17 mouse cellular contexts compared by ENCODE assay signal in the genomic region with DNA sequence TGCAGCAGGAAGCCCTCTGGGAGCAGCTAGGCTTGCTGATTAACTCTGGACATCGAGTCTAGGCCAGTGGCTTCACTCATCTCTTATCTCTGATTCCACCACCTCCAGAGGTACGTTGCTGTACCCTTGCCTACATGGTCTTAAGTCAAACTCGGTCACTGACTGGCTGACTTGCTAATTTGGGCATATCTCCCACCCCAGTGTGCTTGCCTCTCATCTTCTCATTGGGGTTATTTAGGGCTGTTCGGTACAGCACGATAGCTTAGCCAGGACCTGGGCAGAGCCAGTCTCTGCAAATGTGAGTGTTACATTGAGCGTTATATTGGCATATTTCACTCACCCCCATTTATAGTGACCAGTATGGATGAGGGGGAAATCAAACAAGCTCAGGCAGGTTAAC. TPM values are rescaled to one million over a fixed set of nuclear protein-coding genes. Genes with fewer than 3 reads are reported as not detected.
DNase-seq lines count a peak whose midpoint lies in the region; ATAC-seq and TF ChIP-seq lines count a peak whose summit lies in the region.
"Had no signal": no experiment of that assay in that cellular context is flagged by ENCODE, and none has a peak within 500 bp of the region (broad histone marks: within the 10 kb centered on the region; RNA-seq: fewer than 3 reads in every experiment).

No protein-coding gene starts in this region.

- peaks cover 17% of the 10 kb centered on the region for H3K4me1 ChIP-seq in embryonic facial prominence, embryonic 10.5 days
- H3K4me1 ChIP-seq in forebrain, embryonic 14.5 days (ENCODE audit: control insufficient read depth, insufficient read depth, low read length): peaks cover 11% of the 10 kb centered on the region
- H3K4me1 ChIP-seq in hindbrain, embryonic 15.5 days (replicated peaks): peaks cover 16% of the 10 kb centered on the region
- peaks cover 20% of the 10 kb centered on the region for H3K4me1 ChIP-seq in midbrain, embryonic 16.5 days (ENCODE audit: control insufficient read depth, insufficient read depth, low read length)
- H3K4me1 ChIP-seq in liver, postnatal 0 days (ENCODE audit: insufficient read depth): no peaks in the 10 kb centered on the region
- H3K4me1 ChIP-seq: lung, embryonic 15.5 days had no signal

- no peaks in the 10 kb centered on the region for H3K36me3 ChIP-seq in embryonic facial prominence, embryonic 10.5 days (replicated peaks)
- H3K36me3 ChIP-seq in forebrain, embryonic 14.5 days (ENCODE audit: control insufficient read depth, insufficient read depth, low read length): no peaks in the 10 kb centered on the region
- H3K36me3 ChIP-seq in hindbrain, embryonic 15.5 days: no peaks in the 10 kb centered on the region
- H3K36me3 ChIP-seq in midbrain, embryonic 16.5 days (ENCODE audit: control insufficient read depth, insufficient read depth, low read length): no peaks in the 10 kb centered on the region
- H3K36me3 ChIP-seq in liver, postnatal 0 days (replicated peaks; ENCODE audit: insufficient read depth, low read length): no peaks in the 10 kb centered on the region
- H3K36me3 ChIP-seq: G1E; lung, embryonic 15.5 days had no signal

- no peak for TF ChIP-seq CTCF in liver, postnatal 0 days (IDR thresholded peaks at IDR 0.05; ENCODE audit: low read depth)

- peak overlapping the region; percentile 7 for H3K9ac ChIP-seq in forebrain, embryonic 14.5 days (ENCODE audit: low read length)
- no peak overlapping the region for H3K9ac ChIP-seq in hindbrain, embryonic 15.5 days
- peak overlapping the region; percentile 26; the same call in 1 of the 2 replicates for H3K9ac ChIP-seq in midbrain, embryonic 16.5 days (ENCODE audit: low read depth, low read length)
- H3K9ac ChIP-seq in liver, postnatal 0 days (replicated peaks): no peak overlapping the region
- H3K9ac ChIP-seq: lung, embryonic 15.5 days had no signal

- H3K4me2 ChIP-seq in forebrain, embryonic 14.5 days (ENCODE audit: low read length): no peak overlapping the region
- peak overlapping the region; percentile 49; the same call in 1 of the 2 replicates for H3K4me2 ChIP-seq in hindbrain, embryonic 15.5 days
- peak overlapping the region; percentile 47 for H3K4me2 ChIP-seq in midbrain, embryonic 16.5 days (ENCODE audit: low read length)
- no peak overlapping the region for H3K4me2 ChIP-seq in liver, postnatal 0 days (ENCODE audit: low read depth, low read length)

- no peak for DNase-seq in embryonic facial prominence, embryonic 10.5 days (ENCODE audit: low spot score)
- DNase-seq in forebrain, embryonic 14.5 days (ENCODE audit: low spot score): no peak
- no peak for DNase-seq in cerebellum, postnatal 36 days
- DNase-seq in adrenal gland, postnatal 36 days: no peak
- no peak for DNase-seq in liver, postnatal 0 days
- DNase-seq: adrenal gland, adult 2 months; kidney, adult 2 months; kidney, postnatal 25 days had no signal

- H3K4me3 ChIP-seq in embryonic facial prominence, embryonic 10.5 days: no peak overlapping the region
- no peak overlapping the region for H3K4me3 ChIP-seq in forebrain, embryonic 14.5 days (ENCODE audit: low read depth, low read length)
- no peak overlapping the region for H3K4me3 ChIP-seq in hindbrain, embryonic 15.5 days
- no peak overlapping the region for H3K4me3 ChIP-seq in midbrain, embryonic 16.5 days (ENCODE audit: low read depth, low read length)
- H3K4me3 ChIP-seq in liver, postnatal 0 days (ENCODE audit: low read depth, low read length): no peak overlapping the region
- H3K4me3 ChIP-seq: lung, embryonic 15.5 days; myocyte had no signal

- H3K27ac ChIP-seq in embryonic facial prominence, embryonic 10.5 days (replicated peaks): 0 out of 2 replicates have a peak overlapping the region, but pooled peaks have one; percentile 55
- peak overlapping the region; percentile 52; the same call in 1 of the 2 replicates for H3K27ac ChIP-seq in forebrain, embryonic 14.5 days (ENCODE audit: low read depth, low read length)
- peak overlapping the region; percentile 69 for H3K27ac ChIP-seq in hindbrain, embryonic 15.5 days (replicated peaks)
- no peak overlapping the region; the same call in 1 of the 2 replicates for H3K27ac ChIP-seq in midbrain, embryonic 16.5 days (ENCODE audit: low read length)
- H3K27ac ChIP-seq in liver, postnatal 0 days (ENCODE audit: low read depth): no peak overlapping the region
- H3K27ac ChIP-seq: lung, embryonic 15.5 days had no signal

- whole genome bisulfite sequencing in embryonic facial prominence, embryonic 10.5 days: 65% methylated on average over 6 of the region's 6 CpGs
- WGBS in forebrain, embryonic 14.5 days: 60% methylated on average over 6 of the region's 6 CpGs
- 52% methylated on average over 6 of the region's 6 CpGs for WGBS in hindbrain, embryonic 15.5 days
- WGBS in midbrain, embryonic 16.5 days: 32% methylated on average over 6 of the region's 6 CpGs
- 61% methylated on average over 6 of the region's 6 CpGs for WGBS in liver, postnatal 0 days (ENCODE audit: insufficient replicate concordance)

- TF ChIP-seq EP300 in liver, postnatal 0 days (IDR thresholded peaks at IDR 0.05; ENCODE audit: low read depth): no peak

- ATAC-seq in forebrain, embryonic 14.5 days: 0 out of 2 replicates have a peak, but pooled peaks have one; percentile 32
- ATAC-seq in hindbrain, embryonic 15.5 days (ENCODE audit: low FRiP score, low read depth): 0 out of 2 replicates have a peak, but pooled peaks have one; percentile 3
- peak; percentile 42; the same call in 1 of the 2 replicates for ATAC-seq in midbrain, embryonic 16.5 days
- ATAC-seq in erythroid progenitor cell, adult 5-6 weeks (replicated peaks; ENCODE audit: low FRiP score, poor library complexity, severe bottlenecking): no peak
- ATAC-seq in liver, postnatal 0 days: no peak

- H3K9me3 ChIP-seq in embryonic facial prominence, embryonic 10.5 days: no peaks in the 10 kb centered on the region
- no peaks in the 10 kb centered on the region for H3K9me3 ChIP-seq in forebrain, embryonic 14.5 days (replicated peaks; ENCODE audit: control insufficient read depth, low read length)
- H3K9me3 ChIP-seq in hindbrain, embryonic 15.5 days: no peaks in the 10 kb centered on the region
- 0 out of 2 replicates have a peak, but pooled peaks cover 2% of the 10 kb centered on the region for H3K9me3 ChIP-seq in midbrain, embryonic 16.5 days (replicated peaks; ENCODE audit: control insufficient read depth, low read length, poor library complexity, severe bottlenecking)
- no peaks in the 10 kb centered on the region for H3K9me3 ChIP-seq in liver, postnatal 0 days (ENCODE audit: low read length)
- H3K9me3 ChIP-seq: G1E; lung, embryonic 15.5 days had no signal

- H3K27me3 ChIP-seq in embryonic facial prominence, embryonic 10.5 days (replicated peaks; ENCODE audit: low read depth, poor library complexity, severe bottlenecking): peaks cover 31% of the 10 kb centered on the region
- no peaks in the 10 kb centered on the region for H3K27me3 ChIP-seq in forebrain, embryonic 14.5 days (replicated peaks; ENCODE audit: control insufficient read depth, insufficient read depth, low read length)
- no peaks in the 10 kb centered on the region for H3K27me3 ChIP-seq in hindbrain, embryonic 15.5 days
- H3K27me3 ChIP-seq in midbrain, embryonic 16.5 days (ENCODE audit: control insufficient read depth, insufficient read depth, low read depth, low read length): no peaks in the 10 kb centered on the region
- H3K27me3 ChIP-seq in liver, postnatal 0 days (ENCODE audit: insufficient read depth, low read length): no peaks in the 10 kb centered on the region
- H3K27me3 ChIP-seq: lung, embryonic 15.5 days had no signal

RNA-seq across cellular contexts. Expression of a gene that starts 38.2 kb away (rescaled TPM):
- polyA plus RNA-seq in embryonic facial prominence, embryonic 10.5 days (2016; fragmentation: Nextera tagmentation; extraction: Ambion mirVana): 2.0 and 3.0 TPM in 2 replicates
- polyA plus RNA-seq in forebrain, embryonic 14.5 days (2014; fragmentation: Nextera tagmentation; extraction: Ambion mirVana): 0.30 and 0.32 TPM in 2 replicates
- polyA plus RNA-seq in hindbrain, embryonic 15.5 days (2015; fragmentation: Nextera tagmentation; extraction: Ambion mirVana): 1.3 and 1.4 TPM in 2 replicates
- polyA plus RNA-seq in midbrain, embryonic 16.5 days (2015; fragmentation: Nextera tagmentation; extraction: Ambion mirVana): 0.67 and 1.6 TPM in 2 replicates
- total RNA-seq in erythroid progenitor cell, adult 5-6 weeks (2015; ENCODE audit: low replicate concordance): not detected in 2 replicates
- not detected in 2 replicates for total RNA-seq in erythroid progenitor cell, adult 5-6 weeks (2017; ENCODE audit: low replicate concordance)
- under 1 TPM; 0.23 to 0.30 TPM for total RNA-seq in adrenal gland, postnatal 36 days (2021)
- polyA plus RNA-seq in liver, postnatal 0 days (2015; fragmentation: Nextera tagmentation; extraction: Ambion mirVana): 0.12 and 0.18 TPM in 2 replicates
- total RNA-seq: hematopoietic stem cell, adult 5-6 weeks had no signal
- polyA plus RNA-seq: G1E had no signal

RNA-seq across cellular contexts. Expression of a gene that starts 39.5 kb away (rescaled TPM):
- polyA plus RNA-seq in embryonic facial prominence, embryonic 10.5 days (2016; fragmentation: Nextera tagmentation; extraction: Ambion mirVana): 1.6 and 2.2 TPM in 2 replicates
- 0.17 TPM in 1 of 2 replicates, not detected in the other for polyA plus RNA-seq in forebrain, embryonic 14.5 days (2014; fragmentation: Nextera tagmentation; extraction: Ambion mirVana)
- 1.3 and 1.4 TPM in 2 replicates for polyA plus RNA-seq in hindbrain, embryonic 15.5 days (2015; fragmentation: Nextera tagmentation; extraction: Ambion mirVana)
- 0.85 and 1.2 TPM in 2 replicates for polyA plus RNA-seq in midbrain, embryonic 16.5 days (2015; fragmentation: Nextera tagmentation; extraction: Ambion mirVana)
- not detected in 2 replicates for total RNA-seq in erythroid progenitor cell, adult 5-6 weeks (2015; ENCODE audit: low replicate concordance)
- total RNA-seq in erythroid progenitor cell, adult 5-6 weeks (2017; ENCODE audit: low replicate concordance): not detected in 2 replicates
- total RNA-seq in adrenal gland, postnatal 36 days (2021): not detected
- 0.08 and 0.09 TPM in 2 replicates for polyA plus RNA-seq in liver, postnatal 0 days (2015; fragmentation: Nextera tagmentation; extraction: Ambion mirVana)
- total RNA-seq: adrenal gland, adult 2 months; G1E; hematopoietic stem cell, adult 5-6 weeks; liver, adult 2 months had no signal
- polyA plus RNA-seq: G1E; liver, adult 2 months; thymus, postnatal 0 days had no signal

Comparison
In these comparisons a context has a peak if more than half of its experiments do, and no peak if none do; other contexts are left out.
1. H3K27ac ChIP-seq: peak in embryonic facial prominence, embryonic 10.5 days (single experiment), forebrain, embryonic 14.5 days (single experiment) and hindbrain, embryonic 15.5 days (single experiment); none in midbrain, embryonic 16.5 days (single experiment) and liver, postnatal 0 days (single experiment).
2. ATAC-seq: peak in forebrain, embryonic 14.5 days (single experiment), hindbrain, embryonic 15.5 days (single experiment) and midbrain, embryonic 16.5 days (single experiment); none in erythroid progenitor cell, adult 5-6 weeks (single experiment) and liver, postnatal 0 days (single experiment).
3. H3K4me2 ChIP-seq: peak in hindbrain, embryonic 15.5 days (single experiment) and midbrain, embryonic 16.5 days (single experiment); none in forebrain, embryonic 14.5 days (single experiment) and liver, postnatal 0 days (single experiment).
4. H3K9ac ChIP-seq: peak in forebrain, embryonic 14.5 days (single experiment) and midbrain, embryonic 16.5 days (single experiment); none in hindbrain, embryonic 15.5 days (single experiment) and liver, postnatal 0 days (single experiment).